Mouse (Mus musculus): ENCODE data around the gene Taok3. TPM values are rescaled to one million over a fixed set of nuclear protein-coding genes. Genes with fewer than 3 reads are reported as not detected.

Taok3 gene
- 45.3 and 46.2 TPM in 2 replicates for polyA plus RNA-seq (2015; fragmentation: Nextera tagmentation; extraction: Ambion mirVana)

DNA sequence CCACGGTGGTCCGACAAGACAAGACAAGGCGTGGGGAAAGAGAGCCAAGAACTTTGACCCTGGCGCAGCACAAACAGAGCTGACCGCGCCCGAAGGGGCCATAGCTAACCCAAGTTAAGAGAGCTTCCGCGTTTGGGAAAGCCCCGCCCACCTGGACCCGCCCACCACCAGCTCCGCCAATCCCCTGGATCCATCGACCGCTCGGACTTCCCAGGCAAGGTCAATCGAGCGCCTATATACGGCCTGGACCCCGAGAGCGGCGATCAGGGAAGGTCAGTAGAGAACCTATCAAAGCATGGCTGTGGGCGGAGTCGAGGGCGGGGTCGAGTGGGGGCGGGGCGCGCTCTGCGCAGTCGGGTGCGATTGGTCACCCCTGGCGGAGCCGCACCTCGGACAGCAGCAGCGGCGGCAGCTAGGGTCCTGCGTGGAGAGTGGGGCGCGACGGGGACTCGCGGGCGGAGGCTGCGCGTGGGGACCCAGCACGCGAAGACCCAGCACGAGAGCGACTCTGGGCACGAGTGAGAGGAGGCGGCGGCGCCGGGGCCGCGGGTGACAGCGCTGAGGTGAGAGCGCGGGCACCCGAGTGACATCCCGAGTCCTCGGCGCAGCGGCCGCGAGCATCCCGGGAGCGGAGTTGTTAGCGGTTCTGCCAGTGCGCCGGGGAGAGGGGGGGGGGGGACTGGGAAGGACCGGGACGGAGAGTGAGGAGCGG lies at the start of gene Taok3:
TSS of gene Taok3 (plus strand) at position 353 of the 712 bp plus-strand sequence.

DNA sequence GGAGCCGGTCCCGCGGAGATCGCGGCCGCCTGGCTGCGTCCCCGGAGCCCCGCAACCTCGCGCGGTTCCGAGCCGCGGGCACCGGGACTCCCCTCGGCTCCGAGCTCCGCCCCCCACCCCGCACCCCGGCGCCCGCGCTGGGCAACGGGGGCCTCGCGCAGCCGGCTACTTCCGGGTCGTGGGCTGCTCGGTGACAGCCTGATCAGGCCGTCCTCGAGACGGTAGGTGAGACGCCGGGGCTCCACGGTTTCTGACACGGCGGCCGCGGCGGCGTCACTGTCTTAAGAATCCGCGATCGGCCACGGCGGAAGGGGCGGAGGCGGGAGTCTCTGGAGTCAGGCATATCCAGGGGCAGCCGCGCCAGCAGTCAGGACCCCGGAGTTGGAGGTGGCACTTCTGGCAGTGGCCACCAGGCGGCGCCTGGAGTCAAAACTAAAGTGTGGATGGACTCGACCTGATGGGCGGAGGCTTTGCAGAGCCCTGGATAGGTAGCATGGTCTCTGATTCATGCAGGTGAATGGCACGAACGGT lies 4.0 kb upstream of the Taok3 start, which contains the start of gene Suds3:
TSS of gene Suds3 (minus strand) at position 278 of the 531 bp plus-strand sequence.

DNA sequence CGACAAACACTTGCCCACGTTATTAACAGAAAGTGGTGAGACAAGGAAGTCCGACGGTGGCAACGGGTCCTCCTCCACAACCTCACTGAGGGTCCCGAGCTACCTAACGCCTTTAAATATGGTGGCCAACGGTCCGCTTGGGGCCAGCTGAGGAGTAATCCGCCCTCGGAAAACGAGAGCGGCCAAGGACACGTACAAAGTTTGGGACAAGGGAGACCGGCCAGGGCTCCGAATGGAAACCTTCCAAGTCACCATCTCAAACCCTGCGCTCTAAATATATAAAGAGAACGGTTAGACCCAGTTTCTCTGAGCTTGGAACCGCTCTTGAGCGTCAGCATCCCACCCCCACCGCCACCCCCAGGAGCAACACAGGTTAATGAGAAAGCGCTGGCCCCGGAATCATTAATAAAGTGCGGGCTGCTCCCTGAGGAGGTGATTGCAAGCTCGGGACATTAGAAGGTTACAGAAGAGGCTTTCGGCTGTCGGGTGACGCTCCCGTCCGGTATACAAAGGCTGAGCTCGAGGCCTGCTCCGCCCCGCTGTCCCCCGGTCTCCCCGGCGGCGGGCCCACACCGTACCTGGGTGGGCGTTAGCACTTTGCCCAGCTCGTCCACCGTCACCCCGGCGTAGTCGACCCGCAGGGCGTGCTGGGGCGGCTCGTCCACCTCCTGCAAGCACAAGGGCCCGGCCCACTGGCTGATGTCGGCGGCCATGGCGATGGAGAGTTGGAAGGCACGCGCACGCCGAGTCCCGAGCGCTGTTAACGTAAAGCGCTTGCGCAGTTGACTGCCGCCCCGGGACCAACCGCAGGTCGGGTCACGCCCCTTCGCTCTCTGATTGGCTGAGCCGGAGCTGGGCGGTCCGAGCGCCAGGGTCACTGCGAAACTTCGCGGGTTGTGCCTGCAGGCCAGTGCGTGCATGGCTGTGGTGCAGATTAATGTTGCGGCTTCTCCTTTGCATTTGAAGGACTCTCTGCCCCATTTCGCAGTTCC lies 167.2 kb downstream of the Taok3 start, which contains the start of gene Pebp1:
TSS of gene Pebp1 (minus strand) at position 795 of the 992 bp plus-strand sequence.

DNA sequence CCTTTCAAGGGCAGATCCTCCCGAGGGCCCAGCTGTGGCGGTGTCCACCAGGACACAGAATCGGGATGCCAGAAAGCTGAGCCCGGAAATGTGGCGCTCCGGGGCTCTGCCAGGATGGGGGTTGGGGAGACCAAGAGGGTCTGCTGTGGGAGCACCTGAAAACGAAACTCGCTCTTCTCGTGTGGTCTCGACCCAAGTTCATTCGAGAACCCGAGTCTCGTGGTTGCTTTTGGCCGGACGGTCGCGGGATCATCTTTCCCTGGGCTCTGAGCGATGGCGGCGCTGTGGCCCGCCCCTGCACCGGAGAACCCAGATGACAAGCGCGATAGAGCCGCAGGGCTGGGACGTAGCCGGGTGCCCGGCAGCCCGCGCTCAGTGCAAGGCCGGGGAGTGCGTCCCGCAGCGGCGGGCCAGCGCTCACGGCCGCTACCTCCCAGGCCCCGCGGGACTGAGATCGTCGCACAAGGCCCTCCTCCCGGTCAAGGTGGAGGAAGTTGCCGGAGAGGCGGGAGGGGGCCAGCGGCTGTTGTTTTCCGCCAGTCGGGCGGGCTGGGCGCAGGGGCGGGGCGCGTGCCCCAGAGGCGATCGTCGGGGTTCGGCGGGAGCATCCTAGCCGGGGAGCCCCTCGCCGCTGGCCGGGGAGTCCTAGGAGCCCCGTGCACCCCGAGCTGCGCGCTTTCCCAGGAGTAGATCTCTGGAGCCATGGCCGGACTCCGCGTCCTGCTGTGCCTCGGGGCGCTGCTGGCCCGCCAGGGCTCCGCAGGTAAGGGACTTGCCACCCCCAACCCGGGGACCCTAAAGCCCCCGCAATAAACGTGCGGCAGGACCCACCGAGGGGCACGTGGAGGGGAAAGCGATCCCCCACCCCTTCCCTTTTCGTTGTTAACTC lies 199.1 kb downstream of the Taok3 start, which contains the start of gene Vsig10:
TSS of gene Vsig10 (plus strand) at position 343 of the 889 bp plus-strand sequence.

Other genes starting within 250 kb of the Taok3 start
- 31.4 and 32.8 TPM in 2 replicates for gene Suds3, start 4.0 kb upstream of the Taok3 start, polyA plus RNA-seq (2015; fragmentation: Nextera tagmentation; extraction: Ambion mirVana)
- gene Pebp1, start 167.5 kb downstream of the Taok3 start, polyA plus RNA-seq (2015; fragmentation: Nextera tagmentation; extraction: Ambion mirVana) = 233 and 253 TPM in 2 replicates
- 6.9 and 8.0 TPM in 2 replicates for gene Vsig10, start 199.0 kb downstream of the Taok3 start, polyA plus RNA-seq (2015; fragmentation: Nextera tagmentation; extraction: Ambion mirVana)
- 24.9 and 29.2 TPM in 2 replicates for gene Wsb2, start 237.2 kb downstream of the Taok3 start, polyA plus RNA-seq (2015; fragmentation: Nextera tagmentation; extraction: Ambion mirVana)